Mouse (Mus musculus): ENCODE measurements around the gene Usp33.
"Not testable (repeated sequence)": the region's sequence is repeated elsewhere in the genome, so short reads cannot be mapped to it uniquely, and the experiment has no call there.

The Usp33 gene

DNA sequence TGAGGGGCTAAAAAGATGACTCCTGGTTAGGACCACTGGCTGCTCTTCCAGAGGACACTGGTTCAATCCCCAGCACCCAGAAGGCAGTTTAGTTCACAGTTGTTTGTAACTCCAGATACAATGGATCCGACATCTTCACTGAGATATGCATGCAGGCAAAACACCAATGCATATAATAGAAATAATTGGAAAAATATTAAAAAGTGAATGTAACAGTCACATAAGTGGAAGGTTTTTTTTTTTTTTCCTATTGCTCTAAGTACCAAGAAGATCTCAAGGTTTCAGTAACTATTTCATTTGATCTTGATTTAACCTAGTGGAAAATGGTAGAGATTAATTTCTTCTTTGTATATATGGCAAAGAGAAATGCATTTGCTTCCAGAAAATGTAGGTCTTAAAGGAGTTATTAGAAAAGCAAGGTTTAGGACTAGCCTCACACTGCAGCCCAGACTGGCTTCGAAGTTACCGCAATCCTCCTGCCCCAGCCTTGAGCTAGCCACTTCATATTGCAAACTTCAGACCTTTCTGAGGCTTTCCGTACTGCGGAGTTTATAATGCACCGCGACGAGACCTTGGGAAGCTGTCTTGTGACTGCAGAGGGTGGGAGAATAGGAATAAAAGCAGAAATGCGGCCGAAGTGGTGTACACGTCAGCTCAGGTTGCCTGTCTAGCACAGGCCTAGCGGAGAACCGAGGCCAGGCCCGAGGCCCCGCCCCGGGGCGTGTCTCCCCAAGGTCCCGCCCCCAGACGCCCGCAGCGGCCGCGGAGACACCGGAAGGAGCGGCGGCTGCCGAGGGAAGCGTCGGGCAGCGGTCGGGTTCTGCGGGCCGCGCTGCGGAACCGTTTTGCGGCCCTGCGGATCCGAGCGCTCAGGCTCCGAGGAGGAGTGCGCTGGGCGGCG is at the start of gene Usp33:
TSS of gene Usp33 (plus strand) at position 747 of the 901 bp plus-strand sequence.
- peak; percentile 90 for DNase-seq (ENCODE audit: low spot score)

DNA sequence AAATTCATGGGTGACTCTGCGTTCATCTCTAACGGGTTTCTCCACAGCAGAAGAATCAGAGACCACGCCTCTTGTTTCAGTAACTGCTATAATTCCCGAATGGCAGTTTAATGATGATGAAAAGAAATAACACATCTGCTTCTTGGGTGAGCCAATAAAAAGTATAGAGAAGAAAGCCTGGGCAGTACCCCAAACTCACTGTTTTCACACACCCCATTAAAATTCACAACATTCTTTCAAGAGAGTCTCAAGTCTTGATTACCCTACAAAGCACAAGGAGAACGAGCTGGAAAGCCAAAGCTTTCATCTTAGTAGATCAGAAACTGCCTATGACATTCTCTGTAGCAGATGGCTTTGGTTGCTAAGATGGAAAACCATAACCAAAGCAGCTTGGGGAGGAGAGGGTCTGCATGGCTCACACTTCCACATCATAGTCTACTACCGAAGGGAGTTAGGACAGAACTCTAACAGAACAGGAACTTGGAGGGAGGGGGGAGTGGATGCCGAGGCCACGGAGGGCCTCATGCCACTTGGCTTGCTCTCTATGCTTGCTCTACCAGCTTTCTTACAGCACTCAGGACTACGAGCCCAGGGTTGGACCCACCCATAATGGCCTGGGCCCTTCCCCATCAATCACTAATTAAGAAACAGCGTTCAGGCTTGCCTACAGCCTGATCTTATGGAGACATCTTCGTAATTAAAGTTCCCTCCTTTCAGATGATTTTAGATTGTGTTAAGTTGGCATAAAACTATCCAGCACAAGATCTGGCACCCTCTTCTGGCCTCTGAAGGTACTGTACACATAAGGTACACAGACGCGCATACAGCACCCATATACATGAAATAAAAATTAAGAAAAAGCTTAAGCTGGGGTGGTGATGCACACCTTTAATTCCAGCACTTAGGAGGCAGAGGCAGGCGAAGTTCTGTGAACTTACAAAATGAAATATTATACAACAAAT is 45.6 kb upstream of the Usp33 start:
- DNase-seq (ENCODE audit: low spot score) = no peak

DNA sequence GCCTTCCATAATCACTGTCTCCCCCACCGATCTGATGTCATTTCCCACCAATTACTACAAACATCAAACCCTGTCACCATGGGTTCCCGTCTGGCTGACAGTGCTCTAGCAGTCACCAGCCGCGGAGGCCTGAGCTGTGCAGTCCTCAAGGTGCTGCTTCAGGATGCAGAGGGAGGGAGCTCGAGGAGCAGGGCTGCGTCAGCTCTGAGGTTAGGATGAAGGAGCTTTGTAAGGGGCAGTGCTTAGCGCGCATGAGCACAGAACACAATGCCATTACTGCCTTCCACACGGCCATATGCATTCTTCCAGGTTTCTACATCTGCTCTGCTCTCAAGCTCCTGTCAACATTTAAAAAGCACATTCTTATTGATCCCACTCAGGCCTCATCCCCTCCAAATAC is 43.3 kb upstream of the Usp33 start:
- no peak for DNase-seq (ENCODE audit: low spot score)

GRCm38 (mm10) chr3:152304093-152304815 is 42.0 kb upstream of the Usp33 start:
- no peak for DNase-seq (ENCODE audit: low spot score)

GRCm38 (mm10) chr3:152305080-152305479 is 41.2 kb upstream of the Usp33 start:
- DNase-seq (ENCODE audit: low spot score) = no peak

- DNase-seq (ENCODE audit: low spot score) = no peak
Observed at GRCm38 (mm10) chr3:152305971-152306370, 40.3 kb upstream of the Usp33 start.

GRCm38 (mm10) chr3:152308485-152309249 is 37.6 kb upstream of the Usp33 start:
- peak; percentile 64 for DNase-seq (ENCODE audit: low spot score)

- DNase-seq (ENCODE audit: low spot score) = no peak
Observed at GRCm38 (mm10) chr3:152309250-152309645, 37.0 kb upstream of the Usp33 start.

DNA sequence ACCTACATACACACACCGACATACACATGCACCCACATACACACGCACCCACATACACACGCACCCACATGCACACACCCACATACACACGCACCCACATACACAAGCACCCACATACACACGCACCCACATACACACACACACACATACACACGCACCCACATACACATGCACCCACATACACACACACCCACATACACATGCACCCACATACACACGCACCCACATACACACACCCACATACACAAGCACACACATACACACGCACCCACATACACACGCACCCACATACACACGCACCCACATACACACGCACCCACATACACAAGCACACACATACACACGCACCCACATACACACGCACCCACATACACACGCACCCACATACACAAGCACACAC is 31.6 kb upstream of the Usp33 start:
- not testable (repeated sequence) for DNase-seq (ENCODE audit: low spot score)

DNA sequence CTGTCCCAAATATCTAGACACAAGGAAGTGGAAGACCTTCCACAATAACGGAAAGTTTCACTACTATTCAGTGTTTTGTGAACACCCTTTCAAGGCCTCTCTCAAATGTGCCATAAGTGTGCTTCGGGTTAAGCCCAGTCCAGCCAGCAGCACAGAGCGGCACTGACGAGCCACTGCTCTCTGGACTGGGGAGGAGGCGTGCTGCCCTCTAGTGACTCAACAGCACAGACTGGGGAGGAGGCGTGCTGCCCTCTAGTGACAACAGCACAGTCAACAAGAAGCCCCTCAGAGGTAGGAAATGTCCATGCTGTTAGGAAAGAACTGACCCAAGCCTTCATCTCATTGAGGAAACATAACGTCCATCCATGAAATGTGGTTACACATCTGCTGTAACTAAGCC is 30.7 kb upstream of the Usp33 start:
- DNase-seq (ENCODE audit: low spot score) = peak; percentile 42

GRCm38 (mm10) chr3:152316447-152317173 is 29.7 kb upstream of the Usp33 start:
- DNase-seq (ENCODE audit: low spot score) = not testable (repeated sequence)

GRCm38 (mm10) chr3:152320972-152321645 is 25.2 kb upstream of the Usp33 start:
- DNase-seq (ENCODE audit: low spot score) = no peak

DNA sequence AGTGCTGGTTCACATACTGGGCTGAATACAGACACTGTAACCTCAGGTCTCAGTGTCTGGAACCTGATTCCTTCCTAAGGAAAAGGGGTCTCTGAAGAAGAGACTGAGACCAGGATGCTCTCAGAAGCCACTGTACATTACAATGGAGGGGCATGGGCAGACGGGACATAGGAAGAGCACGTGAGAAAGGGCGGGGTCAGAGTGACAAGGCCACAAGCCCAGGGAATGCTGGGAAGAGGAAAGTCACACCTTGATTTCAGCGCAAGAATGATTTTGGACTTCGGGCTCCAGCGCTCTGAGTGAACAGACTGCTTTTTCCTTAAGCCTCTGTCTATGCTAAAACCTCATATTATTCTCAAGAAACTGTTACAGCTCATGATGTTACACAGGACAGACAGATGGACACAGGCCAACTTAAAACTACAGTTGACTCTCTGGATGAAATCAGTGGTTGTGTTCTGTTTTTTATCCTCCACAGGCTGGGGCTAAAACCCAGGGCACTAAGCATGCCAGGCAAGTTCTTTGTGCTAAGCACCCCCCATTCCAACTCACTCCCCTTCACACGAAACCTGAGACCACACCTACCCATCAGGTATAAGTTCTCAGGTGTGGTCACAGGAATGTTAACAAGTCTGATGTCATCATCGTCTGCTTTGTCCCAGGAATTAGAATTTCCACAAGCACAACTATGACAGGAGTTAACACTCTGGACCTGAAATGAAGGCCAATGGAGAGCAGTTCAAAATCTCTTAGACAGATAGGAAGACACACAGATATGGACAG is 24.3 kb upstream of the Usp33 start:
- DNase-seq (ENCODE audit: low spot score) = no peak

DNA sequence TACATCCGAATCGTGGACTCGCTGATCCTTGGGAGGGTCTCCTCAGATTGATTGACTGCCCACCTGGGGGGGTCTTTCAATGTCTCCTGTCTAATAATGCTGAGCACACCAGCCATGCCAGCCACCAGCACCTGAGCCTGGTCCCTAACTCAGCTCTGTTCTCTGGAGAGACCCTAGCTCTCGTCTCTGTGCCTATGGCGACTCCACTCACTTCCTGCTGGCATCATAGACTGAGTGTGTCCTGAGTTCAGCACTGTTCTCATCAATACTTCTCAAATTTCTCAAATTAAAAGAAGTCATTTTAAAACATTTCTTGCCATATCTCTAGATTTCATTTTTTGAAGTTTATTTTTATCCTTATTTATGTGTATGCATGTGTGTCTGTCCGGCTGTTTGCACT is 14.2 kb upstream of the Usp33 start:
- DNase-seq (ENCODE audit: low spot score) = no peak

- DNase-seq (ENCODE audit: low spot score) = no peak
Observed at GRCm38 (mm10) chr3:152332545-152333300, 13.6 kb upstream of the Usp33 start.

DNA sequence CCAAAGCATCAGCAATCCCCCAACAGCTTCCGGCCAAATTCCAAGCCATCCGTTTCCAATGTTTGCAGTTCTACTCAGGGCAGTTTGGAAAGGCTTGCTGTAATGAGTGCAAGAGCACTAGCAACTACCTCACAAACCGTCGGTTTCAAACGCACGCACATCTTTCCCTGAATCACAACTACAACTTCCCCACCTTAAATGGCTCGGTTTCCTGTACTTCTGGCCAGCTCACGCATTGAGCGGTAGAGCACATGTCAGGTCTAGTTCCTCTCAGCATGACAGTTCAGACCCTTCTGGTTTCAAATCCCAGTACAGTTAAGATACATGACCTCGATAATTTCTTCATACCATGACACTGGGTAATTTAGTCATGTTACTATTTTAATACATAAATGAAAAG is 12.6 kb upstream of the Usp33 start:
- no peak for DNase-seq (ENCODE audit: low spot score)

DNA sequence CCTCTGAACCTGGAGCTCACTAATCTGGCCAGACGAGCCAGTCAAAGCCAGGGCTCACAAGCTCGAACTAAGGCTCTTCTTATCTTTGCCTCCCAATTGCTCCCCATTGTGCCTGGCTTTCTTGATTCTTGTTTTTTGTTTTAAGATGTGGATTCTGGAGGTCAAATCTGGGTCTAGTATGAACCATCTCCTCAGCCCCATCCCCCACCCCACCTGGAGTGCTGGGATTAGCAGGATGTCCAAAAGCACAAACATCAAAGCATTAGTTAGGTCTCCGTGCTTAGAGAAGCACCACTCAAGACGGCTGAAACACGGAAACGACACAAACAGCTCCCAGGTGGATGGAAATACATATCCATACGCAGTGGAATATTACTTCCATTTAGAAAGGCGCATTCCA is 10.2 kb upstream of the Usp33 start:
- no peak for DNase-seq (ENCODE audit: low spot score)

DNA sequence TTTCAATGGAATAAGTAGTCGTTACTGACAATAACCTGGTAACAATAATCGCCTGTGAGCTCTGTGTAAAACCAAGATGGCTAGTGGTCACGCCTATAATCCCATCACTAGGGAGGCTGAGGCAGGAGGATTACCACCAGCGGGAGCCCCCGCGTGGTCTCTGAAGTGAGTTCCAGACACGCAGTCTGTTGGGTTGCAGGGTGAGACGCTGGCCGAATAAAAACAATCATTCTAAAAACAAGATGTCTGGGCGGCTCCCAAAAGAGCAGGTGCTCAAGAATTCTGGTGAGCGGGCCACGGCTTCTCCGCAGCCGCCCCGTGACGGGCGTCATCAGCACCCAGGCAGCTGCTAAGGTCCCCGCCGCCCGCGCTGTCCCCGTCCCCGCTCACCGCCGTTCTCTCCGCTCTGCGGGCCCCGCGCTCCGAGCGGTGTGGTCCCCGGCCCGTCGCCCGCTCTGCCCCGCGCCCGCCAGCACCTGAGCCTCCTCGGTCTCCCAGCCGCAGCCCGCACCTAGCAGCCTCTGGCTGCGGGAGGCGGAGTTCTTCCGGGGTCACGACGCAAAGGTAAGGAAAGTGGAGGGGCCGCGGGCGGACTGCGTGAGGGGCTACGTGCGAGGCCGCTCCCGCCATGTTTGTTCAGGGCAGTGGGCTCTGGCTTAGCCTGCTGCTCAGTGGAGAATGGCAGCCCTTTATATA is 6.3 kb upstream of the Usp33 start, which contains the start of gene Miga1:
TSS of gene Miga1 (minus strand) at position 546 of the 696 bp plus-strand sequence.
- DNase-seq (ENCODE audit: low spot score) = peak; percentile 64

Data from MN1 (cell line).